Mouse (Mus musculus): Measurements from ENCODE around the gene Ctdspl.

Gene Ctdspl

GRCm38 (mm10) chr9:119028226-119029195 lies 102.3 kb downstream of the Ctdspl start:
- no peak for DNase-seq (ENCODE audit: low spot score in 2 of 2)

GRCm38 (mm10) chr9:119029568-119029967 lies 103.3 kb downstream of the Ctdspl start:
- peak; percentile 46 to 69 for DNase-seq (ENCODE audit: low spot score in 2 of 2)

GRCm38 (mm10) chr9:119031038-119031437 lies 104.8 kb downstream of the Ctdspl start:
- no peak for DNase-seq (ENCODE audit: low spot score in 2 of 2)

GRCm38 (mm10) chr9:119031772-119032171 lies 105.5 kb downstream of the Ctdspl start:
- DNase-seq (ENCODE audit: low spot score in 2 of 2) = no peak

GRCm38 (mm10) chr9:119032538-119032937 lies 106.3 kb downstream of the Ctdspl start:
- no peak for DNase-seq (ENCODE audit: low spot score in 2 of 2)

GRCm38 (mm10) chr9:119033111-119033921 lies 107.1 kb downstream of the Ctdspl start:
- peak; percentile 50 to 57 for DNase-seq (ENCODE audit: low spot score in 2 of 2)

- DNase-seq (ENCODE audit: low spot score in 2 of 2) = no peak
These were observed 107.8 kb downstream of the Ctdspl start for GRCm38 (mm10) chr9:119034069-119034468.

- no peak for DNase-seq (ENCODE audit: low spot score in 2 of 2)
These were observed 108.7 kb downstream of the Ctdspl start for GRCm38 (mm10) chr9:119034676-119035665.

- DNase-seq (ENCODE audit: low spot score in 2 of 2) = no peak
These were observed 109.6 kb downstream of the Ctdspl start for GRCm38 (mm10) chr9:119035836-119036235.

GRCm38 (mm10) chr9:119037076-119037730 lies 111.0 kb downstream of the Ctdspl start:
- peak in 1 of 2 experiments; percentile 49 for DNase-seq (ENCODE audit: low spot score in 2 of 2)

- no peak for DNase-seq (ENCODE audit: low spot score in 2 of 2)
These were observed 112.3 kb downstream of the Ctdspl start for GRCm38 (mm10) chr9:119038574-119038973.

- DNase-seq (ENCODE audit: low spot score in 2 of 2) = no peak
These were observed 114.0 kb downstream of the Ctdspl start for GRCm38 (mm10) chr9:119040101-119040775.

GRCm38 (mm10) chr9:119048182-119048903 lies 122.1 kb downstream of the Ctdspl start:
- no peak for DNase-seq (ENCODE audit: low spot score in 2 of 2)

GRCm38 (mm10) chr9:119051158-119051557 lies 124.9 kb downstream of the Ctdspl start:
- no peak for DNase-seq (ENCODE audit: low spot score in 2 of 2)

GRCm38 (mm10) chr9:119052154-119052944 lies 126.1 kb downstream of the Ctdspl start, which contains the start of gene Vill:
Gene Vill (plus strand): TSS chr9:119052778.
- no peak for DNase-seq (ENCODE audit: low spot score in 2 of 2)

GRCm38 (mm10) chr9:119053964-119054576 lies 127.8 kb downstream of the Ctdspl start:
- DNase-seq (ENCODE audit: low spot score in 2 of 2) = no peak

- no peak for DNase-seq (ENCODE audit: low spot score in 2 of 2)
These were observed 129.1 kb downstream of the Ctdspl start for GRCm38 (mm10) chr9:119055336-119055735.

GRCm38 (mm10) chr9:119058245-119058644 lies 132.0 kb downstream of the Ctdspl start:
- no peak for DNase-seq (ENCODE audit: low spot score in 2 of 2)
